Mouse (Mus musculus): ENCODE results near the gene Cd52.

The Cd52 gene

DNA sequence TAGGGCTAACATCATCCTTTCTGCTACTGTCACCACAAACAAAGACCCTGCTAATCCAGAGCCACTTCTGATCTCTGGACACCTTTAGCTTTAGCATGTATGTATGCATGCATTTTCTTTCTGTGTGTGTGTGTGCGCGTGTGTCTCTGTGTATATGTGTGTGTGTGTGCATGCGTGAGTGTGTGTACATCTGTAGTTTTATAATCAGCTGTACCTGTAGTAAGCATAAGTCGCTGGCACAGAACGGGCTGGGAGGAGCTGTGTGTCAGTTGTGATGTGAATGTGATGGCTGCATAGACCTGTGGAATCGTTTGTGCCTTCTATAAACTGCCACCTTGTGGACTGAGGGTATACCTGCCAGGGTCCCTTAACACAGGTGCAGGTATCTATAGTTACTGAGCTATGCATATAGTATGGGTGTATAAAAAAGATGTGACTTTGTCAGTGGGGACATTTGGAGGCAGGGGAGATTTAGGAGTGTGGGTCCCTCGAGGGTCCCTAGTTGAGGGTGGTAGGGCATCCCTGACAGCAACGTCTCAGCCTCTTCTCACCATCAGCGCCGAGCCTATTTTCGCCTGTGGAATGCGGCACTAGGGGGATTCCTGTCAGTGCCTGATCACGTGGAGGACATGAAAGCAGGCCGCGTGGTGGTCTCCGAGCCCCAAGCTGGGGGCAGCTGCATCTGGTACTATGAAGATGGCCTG, 4.2 kb downstream of the Cd52 start:
- DNase-seq = no peak

DNA sequence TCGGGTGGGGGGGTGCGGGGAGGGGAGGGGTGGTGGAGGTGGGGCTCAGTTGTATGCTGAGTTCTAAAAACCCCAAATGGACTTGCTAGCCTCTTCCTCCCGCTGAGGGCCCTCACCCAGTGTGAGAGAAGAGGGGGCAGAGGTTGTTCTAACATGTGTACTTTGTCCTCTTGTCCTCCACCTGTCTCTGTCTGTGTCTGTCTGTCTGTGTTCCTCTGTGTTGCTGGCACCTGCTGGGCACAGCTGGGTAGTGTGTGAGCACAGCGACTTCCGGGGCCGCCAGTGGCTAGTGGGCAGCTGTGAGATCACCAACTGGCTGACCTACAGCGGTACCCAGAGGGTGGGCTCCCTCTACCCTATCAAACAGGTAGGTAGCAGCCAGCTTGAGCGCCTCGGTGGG, 5.9 kb downstream of the Cd52 start:
- no peak for DNase-seq

DNA sequence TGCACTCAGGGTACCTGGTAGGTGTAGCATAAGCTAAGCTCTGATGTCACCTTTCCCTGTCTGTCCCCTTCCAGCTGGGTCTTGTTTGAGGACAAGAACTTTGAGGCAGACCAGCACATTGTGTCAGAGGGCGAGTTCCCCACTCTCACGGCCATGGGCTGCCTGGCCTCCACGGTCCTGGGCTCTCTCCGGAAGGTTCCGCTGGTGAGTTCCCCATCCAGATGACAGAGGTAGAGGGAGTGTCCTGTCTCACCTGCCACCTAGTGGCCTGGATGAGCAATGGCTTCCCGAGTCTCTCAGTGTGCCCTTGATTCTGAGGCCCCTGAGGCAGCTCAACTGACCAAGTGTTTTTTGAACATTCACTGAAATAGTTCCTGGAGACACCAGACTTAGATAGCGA, 7.5 kb downstream of the Cd52 start:
- DNase-seq = peak; percentile 45

DNA sequence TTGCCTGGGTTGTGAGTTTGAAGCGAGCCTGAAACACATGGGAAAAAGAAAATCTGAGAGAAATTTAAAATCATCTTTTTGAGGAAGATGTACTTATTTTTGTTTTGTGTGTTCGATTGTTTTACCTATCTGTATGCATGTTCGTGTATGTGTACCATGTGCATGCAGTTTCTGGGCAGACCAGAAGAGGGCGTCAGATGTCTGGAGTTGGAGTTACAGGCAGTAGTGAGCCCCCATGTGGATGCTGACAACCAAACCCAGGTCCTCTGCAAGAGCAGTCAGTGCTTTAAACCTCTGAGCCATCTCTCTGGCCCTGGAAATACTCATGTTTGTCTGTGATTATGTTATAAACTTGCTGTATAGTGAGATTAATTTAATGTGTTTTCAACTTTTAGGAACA, 9.9 kb downstream of the Cd52 start:
- DNase-seq = no peak

DNA sequence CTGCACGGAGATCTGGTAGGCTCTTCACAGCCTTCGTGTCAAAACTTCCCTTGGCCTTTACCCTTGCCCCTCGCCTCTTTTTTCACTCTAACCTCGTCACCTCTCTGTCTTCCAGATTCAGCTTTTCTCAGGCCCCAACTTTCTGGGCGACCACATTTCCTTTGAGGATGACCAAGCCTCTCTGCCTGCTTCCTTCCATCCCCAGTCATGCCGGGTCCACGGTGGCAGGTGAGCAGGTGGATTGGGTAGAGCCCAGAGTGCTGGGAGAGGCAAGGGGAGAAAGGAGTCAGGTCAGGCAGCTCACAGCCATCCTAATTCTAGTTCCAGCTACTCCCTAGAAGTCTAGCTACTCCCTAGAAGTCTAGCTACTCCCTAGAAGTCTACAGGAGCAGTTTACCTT, 12.4 kb downstream of the Cd52 start:
- no peak for DNase-seq

DNA sequence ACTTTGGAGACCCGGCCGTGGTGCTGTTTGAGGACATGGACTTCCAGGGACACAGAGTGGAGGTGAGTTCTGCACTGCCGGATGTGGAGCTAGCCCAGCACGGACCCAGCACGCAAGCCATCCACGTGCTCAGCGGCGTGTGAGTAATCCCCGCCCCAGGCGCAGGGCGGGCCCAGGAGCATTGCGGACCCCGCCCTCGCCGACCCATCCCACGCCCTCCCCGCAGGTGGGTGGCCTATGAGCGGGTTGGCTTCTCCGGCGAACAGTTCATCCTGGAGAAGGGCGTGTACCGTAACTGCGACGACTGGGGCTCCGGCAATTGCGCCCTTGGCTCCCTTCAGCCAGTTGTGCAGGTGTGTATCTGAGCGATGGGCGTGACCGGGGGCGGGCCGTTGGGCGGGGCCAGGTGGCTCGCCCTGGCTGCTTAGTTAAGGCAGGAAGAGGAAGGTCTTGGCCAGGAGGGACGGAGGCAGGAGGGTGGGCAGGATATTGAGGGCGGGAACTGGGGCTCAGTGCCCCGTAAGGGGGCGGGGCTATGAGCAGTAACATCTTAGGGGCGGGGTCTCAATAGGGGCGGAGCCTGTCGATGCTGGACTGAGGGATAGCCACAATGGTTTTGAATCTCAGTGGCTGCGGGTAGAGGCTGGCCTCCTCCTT, 13.0 kb downstream of the Cd52 start:
- peak; percentile 92 for DNase-seq

DNA sequence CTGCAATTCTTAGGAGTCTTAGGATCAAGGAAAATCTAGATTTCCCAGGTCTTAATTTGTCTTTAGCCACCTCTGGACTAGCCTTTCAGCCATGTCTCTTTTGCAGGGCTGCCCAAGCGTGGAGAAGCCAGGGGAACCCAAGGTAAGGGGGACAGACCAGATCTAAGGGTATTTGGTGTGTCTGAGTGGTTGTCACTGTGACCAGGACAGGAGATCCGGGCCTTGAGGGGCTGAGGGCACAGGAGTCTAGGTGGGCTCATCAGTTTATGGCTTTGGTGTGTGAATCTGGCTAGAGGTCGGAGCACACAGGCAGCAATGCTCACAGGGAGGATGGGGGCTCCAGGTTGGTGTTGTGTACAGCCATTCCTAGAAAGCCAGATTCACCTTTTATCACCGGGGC, 14.2 kb downstream of the Cd52 start:
- DNase-seq = no peak

DNA sequence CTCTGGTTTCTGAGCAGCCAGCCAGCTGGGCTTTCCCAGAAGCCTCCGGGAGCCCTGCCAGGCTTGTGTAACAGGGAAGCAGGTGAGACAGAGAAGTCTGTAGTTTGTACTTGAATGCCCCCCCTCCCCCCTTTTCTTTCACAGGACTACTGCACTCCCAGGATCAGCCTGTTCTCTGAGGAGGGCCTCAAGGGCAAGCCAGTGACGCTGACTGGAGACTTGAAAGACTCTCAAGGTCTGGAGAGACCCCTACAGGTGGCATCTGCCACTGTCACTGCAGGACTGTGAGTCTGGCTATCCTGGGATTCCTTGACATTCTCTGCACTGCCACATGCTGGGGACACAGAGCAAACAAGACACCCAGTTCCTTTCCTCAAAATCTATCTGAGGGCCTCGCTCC, 16.2 kb downstream of the Cd52 start:
- peak; percentile 71 for DNase-seq

DNA sequence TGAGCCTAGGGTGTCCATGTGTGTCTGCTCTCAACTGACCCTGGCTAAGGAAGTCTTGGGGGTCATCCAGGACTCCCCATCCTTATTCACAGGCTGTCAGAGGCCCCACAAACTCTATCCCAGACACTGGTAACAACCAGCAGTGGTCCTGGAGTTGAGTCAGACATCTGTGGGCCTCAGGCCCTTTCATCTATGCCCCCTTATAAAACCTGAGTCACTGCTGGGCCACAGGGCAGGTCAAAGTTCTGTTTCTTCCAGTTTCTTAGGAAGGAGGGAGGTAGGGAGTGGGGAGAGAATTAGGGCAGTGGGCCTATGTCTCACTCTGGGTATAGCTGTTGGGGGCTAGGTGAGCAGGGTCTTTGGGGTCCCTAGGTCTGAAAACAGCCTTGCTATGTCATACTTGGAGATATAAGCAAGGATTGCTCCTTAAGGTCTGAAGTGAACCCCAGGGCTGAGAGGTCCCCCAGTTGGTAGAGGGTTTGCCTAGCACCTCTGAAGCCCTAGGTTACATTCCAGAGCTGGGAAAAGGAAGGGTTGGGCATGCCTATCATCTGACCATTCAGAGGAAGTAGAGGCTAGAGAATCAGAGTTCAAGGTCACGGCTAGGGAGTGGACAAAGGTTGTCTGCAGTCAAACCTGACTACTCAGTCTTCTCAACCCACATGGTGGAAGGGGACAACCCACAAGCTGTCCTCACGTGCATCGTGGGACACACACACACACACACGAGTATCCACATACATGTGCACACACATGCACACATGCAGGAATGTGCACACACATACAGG, 25.9 kb downstream of the Cd52 start:
- no peak for DNase-seq

DNA sequence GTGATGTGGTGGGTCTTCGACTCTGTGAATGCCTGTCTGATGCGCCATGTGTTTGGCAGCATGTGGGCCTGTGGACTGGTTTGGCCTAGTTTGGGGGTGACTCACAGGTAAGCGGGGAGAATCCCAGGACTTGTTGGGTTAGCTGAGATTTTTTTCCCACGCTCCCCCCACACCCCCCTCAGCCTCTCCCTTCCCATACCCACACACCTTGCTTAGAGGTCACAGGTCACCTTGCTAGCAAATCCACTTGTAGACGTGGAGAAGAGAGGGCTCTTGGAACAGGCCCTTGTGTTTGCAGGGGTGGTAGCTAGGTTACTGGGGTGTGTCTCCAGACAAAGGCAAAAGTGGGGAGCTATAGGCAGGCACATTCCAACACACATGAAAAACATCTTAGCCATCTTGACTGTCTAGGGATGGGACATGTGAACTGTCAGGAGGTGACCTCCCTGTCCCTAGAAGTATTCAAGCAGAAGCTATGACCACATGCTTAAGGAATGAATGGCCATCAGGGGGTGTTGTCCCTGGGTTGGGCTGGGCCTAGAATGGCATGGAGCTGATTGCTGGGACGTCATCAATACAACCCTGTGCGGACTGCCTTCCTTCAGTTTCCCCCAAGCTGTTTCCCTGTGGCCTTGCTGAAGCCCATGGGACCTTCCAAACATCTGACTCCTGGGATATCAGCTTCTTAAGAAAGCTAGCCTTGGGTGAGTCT, 26.9 kb downstream of the Cd52 start:
- DNase-seq = no peak

DNA sequence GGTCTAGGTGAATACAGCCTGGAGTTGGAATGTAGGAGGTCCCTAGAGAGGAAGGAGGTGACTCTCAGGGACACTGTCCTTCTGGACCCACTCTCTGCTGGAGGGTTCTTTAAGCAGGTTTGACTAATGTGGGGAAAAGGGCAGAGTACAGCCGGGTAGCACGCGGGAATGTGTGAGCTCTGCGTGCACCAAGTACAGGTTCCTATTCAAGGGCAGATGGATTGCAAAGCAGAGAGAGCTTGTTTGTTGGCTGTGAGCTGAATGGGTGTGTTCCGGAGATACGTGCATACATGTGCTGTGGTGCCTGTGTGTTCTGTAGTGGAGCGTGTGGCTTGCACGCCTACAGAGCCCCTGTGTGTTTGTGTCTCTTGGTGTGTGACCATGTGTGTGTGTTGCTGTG, 27.5 kb downstream of the Cd52 start:
- DNase-seq = peak; percentile 65

DNA sequence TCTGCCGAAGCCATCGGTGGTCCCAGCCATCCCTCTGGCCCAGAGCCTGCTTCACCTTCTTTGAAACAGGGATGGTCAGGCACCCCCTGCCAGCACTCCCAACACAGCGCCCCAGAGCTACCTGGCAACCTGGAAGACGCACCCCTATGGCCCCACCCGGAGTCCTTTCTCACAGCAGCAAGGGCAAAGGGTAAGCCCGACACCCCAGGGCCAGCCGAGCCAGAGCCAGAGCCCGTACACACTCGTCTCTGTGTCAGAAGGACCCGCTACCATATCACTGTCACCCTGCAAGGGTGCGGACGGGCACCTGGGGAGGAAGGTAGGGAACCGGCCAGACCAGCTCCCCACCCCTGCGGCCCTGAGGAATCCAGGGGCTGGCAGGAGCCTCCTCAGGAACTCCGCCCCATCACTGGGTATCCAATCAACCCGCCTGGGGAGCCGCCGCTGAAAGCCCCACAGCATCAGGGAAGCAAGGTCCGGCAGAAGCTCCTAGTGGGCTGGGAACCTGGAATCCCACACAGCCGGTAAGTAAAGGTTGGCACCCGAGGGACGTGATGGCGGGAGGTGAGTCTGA, 29.4 kb downstream of the Cd52 start:
- DNase-seq = peak; percentile 27

DNA sequence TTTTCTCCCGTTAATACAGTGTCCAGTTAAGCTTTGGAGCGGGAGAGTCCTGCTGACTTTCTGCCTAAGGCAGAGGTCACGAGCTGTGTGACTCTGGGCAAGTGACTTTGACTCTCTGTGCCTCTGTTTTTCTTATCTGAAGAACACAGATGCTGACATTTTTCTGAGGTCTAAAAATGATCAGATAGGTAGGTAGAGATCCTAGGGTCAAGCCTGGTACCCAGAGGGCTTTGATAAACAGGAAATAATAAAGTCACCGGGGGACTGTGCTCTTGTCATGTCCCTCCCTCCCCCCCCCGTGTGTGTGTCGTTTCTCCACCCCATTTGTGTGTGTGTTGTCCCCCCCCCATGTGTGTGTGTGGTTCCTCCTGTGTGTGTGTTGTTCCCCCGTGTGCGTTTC, 32.3 kb downstream of the Cd52 start:
- no peak for DNase-seq

DNA sequence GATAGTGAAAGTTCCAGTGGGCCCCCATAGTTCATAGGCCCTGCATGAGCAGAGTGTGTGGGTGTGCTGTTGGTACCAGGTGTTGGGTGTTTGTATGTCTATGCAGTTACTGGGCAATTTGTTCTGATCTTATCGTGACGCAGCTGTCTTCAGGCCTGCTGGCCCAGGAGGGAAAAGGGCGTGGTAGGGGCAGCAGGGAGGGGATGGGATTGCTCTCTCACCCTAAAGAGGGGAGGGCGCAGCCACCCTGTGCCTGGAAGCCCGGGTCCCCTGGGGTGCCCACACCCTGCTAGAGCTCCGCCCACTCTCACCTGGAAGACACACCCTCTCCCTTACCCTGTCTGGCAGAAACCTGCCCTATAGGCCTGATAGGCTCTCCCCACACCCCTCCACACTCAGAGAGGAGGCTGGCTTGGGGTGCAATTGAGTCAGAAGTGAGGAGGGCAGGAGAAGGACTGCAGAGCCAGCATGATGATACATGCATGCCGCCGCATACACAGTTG, 32.9 kb downstream of the Cd52 start:
- DNase-seq = no peak

DNA sequence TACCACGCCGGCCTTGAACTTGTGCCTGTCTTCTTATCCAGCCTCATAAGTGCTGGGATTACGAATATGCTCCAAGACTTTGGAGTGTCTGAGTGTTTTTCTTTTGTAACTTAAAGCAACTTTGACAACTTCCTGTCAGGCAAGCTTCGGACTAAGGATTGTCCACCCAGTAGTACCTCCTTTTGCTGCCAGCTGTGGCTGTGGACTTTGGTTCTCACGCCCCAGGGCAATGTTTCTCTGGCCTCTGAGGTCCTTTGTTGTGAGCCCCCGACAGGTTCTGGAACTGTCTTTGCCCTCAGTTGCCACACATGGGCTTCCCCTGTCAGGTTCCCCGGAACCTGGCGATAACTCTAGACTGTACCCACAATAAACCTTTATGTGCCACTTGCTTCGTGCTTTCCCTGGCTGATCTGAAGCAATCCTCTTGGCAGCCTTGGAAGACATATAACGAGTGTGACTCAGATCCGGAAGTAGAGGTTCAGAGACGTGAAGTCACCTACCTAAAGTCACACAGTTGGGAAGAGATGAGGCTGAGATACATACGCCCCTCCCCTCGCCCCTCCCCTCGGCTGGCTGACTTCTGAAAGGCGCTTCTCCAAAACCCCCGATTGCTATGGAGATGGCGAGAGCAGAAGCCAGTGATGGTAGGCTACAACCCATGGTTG, 33.6 kb downstream of the Cd52 start:
- peak; percentile 40 for DNase-seq

DNA sequence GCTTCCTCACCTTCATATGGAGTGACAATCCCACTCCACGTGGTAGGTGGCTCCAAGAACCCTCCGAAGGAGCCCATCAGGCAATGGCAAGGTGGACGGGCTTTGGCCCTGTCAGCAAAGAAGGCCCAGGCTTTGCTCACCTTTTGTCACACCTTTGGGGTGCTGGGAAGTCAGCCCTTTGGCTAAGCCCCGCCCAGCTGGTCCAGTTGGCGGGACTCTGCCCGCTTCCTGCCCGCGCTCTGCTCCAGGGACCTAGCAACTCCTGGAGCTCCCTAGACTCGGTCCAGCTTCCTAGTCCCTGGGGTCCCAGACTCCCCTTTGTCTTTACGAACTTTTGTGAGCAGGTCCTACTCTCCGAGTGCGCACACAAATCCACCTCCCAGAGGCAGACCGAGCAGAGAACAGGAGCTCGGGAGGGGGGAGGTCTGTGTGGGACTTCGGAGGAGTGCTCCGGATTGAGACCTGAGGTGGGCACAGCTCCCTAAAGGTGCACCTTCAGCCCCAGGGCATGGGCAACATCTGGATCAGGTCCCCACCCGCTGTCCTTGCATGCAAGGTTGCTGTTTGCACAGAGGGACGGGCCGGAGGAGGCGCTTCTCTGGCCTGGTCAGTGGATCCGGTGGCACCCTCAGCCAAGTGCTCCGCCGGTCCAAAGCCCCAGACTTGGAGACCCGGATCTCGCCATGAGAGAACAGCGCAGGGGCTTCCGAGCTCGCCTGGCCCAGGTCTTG, 34.6 kb downstream of the Cd52 start, which contains the start of gene Crybg2:
Crybg2 (plus strand) TSS at position 681 of the 731 bp plus-strand sequence.
- DNase-seq = no peak

DNA sequence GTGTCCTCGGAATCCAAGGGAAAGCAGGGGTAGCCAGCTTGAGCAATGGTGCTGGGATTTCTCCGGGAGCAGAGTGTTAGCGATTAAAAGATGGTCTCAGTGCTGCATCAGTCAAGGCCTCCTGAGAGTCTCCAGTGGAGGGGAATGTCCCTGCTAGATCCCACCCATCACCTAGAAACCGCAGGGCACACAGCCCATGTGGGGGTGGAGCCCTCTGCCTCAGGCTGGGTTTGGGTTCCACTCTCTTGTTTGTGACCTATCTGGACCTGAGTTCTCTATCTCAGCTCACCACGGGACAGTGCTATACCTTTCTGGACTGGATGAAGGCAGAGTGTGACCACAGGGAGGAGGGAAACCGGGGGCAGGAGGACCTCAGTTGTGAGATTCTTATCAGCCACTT, 36.0 kb downstream of the Cd52 start:
- DNase-seq = no peak

DNA sequence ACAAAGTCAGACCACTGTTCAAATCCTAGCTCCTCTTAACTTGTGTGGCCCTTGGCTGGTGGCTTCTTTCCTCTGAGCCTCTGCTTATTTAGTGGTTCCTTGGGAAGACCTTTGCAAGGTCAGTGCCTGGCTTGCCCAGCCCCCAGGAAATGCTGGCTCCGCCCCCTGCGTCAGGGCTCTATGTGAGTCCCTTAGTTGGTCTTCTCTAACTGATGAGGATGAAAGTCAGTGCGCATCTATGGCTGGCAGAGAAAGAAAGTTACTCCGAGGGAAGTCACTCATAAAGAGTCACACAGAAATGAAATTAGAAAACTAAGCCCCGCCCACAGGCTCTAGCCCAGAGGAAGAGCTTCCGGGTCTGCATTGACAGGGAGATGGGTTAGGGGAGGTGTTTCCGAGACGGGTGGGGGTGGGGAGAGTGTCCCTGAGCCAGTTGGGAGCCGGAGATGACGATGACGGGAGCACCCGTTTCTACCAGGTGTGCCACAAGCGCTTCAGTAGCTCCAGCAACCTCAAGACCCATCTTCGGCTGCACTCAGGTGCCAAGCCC, 36.6 kb downstream of the Cd52 start:
- no peak for DNase-seq

DNA sequence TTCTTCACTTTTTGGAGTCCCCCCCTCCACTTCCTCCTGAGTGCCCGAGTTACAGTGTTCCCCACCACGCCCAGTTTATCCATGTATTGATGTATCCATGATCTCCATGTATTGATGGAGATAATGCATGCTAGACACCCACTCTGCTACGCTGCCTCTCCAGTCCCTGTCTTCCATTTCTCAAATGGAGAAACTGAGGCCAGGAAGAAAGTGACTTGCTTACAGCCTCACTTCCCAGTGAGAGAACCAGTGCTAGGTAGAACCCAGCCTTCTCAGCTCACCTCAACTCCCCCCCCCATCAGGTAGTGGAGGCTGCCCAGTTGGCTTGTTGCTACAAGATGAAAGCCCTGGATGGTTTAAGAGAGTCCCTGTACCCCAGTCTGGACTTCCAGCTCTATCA, 41.3 kb downstream of the Cd52 start, which contains the start of gene Zfp683:
Zfp683 (plus strand) TSS at position 301 of the 400 bp plus-strand sequence.
- no peak for DNase-seq

DNA sequence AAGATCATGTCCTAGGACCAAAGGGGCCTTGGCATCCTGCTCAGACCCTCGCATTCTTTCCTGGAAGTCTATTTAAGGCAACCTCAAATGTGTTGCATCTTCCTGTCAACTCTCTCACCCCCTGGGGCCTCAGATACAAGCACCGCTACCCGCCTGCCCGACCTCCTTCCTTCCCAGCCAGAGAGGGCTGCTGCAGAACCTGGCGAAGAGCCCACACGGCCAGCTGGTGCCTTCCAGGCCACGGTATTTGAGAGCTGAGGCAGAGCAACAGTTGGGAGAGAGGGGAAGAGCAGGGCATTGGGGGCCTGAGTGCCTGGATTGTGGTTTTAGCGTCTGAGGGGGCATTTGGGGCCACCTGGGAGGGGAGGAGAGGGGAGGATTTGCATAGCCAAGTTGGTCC, 42.3 kb downstream of the Cd52 start:
- DNase-seq = no peak

DNA sequence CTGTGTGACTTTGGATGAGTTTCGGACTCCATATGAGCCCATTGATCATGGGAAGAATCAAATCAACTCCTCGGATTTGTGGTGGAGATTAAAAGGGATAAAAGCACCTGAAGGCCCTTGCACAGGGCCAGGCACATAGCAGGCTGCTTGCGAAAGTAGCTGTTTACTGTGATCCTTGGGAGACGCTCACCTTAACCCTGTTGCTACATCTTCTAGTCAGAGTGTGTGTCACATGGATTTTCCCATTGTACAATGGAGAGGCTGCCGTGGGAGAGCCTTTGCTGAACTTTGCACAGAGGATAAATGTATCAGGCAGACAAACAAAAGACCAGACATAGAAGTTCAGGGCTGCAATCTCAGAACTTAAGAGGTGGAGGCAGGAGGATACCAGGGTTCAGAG, 43.0 kb downstream of the Cd52 start:
- no peak for DNase-seq
